Mouse (Mus musculus): ENCODE results near the gene Zfp872.
"Not testable (repeated sequence)": the region's sequence is repeated elsewhere in the genome, so short reads cannot be mapped to it uniquely, and the experiment has no call there.

Zfp872 gene

DNA sequence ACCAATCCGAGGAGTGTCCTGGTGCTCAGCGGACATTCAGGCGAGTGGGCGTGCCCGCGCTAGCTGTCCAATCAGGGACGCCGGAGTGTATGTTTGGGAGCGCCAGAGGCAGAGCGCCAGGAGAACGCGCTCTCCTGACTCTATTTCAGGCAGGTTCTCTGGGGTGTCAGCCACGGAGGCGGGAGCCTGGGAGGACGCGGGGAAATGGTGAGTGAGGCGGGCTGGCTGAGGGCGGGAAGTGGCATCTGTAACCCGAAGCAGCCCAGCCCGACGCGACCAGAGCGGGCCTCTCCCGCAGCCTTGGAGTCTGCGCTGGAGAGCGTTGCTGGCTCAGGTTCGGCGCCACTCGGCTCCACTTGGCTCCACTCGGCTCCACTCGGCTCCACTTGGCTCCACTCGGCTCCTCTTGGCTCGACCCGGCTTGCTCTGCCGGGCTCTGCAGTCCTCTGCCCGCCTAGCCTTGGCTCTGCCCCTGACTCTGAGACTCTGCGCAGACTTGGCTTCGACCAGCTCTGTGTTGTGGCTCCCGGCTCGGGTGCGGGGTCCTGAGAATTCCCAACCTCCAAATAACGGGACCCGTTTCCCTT, at the start of gene Zfp872:
Zfp872 (plus strand) TSS at position 66 of the 587 bp plus-strand sequence.
- no peak for DNase-seq (ENCODE audit: low read depth, low spot score)

DNA sequence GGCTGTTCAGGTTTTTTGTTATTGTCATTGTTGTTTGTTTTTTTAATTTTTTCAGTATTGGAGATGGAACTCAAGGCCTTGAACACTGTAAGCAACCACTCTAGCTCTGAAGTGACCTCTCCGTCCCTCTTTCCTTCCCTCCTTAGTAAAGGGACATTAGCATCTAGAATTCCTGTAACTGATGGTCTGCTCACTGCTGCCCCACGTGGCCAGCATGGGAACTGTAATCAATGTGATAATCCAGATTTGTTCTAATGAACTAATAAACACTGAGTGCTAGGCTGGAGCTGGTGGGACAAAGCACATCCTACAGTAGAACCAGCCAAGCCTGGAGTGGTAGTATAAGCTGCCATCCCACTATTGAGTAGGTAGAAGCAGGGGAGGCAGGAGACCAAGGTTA, 49.4 kb upstream of the Zfp872 start:
- peak; percentile 58 for DNase-seq (ENCODE audit: low read depth, low spot score)

DNA sequence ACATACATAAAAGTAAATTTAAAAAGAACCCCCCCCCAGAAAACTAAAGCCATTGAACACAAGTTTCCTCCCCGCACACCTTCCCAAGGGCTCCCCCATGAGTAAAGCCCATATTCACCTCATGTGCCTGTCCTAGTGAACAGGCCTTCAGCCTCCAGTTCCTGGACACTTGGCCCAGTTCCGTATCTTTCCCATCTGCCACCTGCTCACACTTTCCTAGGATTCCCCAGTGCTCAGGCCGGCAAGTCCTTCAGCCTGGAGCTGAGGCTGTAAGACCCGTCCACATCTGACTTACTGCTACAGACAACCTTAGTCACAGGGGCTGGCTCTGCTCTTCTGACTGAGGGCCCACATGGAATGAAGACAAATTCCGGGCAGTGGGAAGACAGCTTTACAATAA, 48.1 kb upstream of the Zfp872 start:
- DNase-seq (ENCODE audit: low read depth, low spot score), result no peak

DNA sequence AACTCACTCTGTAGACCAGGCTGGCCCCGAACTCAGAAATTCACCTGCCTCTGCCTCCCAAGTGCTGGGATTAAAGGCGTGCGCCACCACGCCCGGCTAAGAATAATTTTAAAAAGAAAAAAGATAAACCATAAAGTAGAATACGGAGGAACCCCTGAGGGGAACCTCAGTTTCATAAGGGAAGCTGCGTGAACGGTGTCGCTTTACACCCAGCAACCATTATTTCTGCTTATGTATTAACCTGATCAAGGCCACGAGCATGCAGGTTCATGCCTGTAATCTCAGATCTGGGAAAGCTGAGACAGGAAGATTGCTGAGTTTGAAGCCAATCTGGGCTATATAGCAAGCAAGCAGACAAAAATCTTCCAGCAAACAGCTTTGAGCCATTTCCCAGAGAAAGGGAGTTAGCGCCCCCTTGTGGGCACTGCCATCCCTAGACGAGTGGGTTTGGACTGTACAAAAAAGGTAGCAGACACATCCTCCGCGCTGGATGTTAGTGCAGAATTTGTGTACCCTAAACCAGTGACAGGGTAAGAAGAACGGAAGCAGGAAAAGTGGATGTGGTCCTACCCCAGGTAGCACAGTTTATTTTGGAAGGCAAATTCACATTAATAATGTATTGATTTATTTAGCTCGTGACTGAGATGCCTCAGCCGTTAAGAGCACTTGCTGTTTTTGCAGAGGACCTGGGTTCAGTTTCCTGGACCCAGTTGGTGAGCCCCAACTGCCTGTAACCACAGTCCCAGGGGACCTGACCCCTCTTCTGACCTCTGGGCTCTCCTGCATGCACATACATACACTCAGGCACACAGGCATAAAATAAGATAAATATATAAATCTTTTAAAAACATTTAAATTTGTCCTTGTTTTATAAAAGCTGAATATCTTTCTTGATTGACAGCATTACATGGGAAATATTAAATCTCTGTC, 44.5 kb upstream of the Zfp872 start:
- peak; percentile 91 for DNase-seq (ENCODE audit: low read depth, low spot score)

DNA sequence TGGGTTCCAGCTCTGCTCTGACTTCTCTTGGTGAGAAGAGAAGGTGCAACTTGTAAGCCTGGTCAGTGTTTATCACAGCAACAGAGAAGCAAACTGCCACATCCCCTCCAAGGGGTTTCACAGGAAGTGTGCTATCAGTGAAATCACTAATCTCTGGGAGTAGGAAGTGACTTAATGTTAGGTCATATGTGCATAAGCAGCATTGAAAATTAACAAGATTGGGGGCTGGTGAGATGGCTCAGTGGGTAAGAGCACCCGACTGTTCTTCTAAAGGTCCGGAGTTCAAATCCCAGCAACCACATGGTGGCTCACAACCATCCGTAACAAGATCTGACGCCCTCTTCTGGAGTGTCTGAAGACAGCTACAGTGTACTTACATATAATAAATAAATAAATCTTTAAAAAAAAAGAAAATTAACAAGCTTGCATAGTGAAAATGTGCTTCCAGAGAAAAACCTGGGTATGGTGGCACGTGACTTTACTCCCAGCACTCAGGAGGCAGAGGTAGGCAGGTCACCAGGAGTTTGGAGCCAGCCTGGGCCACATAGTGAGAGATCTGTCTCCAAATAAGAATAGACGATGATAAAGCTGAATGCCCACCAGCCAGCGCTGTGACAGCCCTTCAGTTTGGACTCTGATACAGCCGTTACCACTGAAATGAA, 43.5 kb upstream of the Zfp872 start:
- no peak for DNase-seq (ENCODE audit: low read depth, low spot score)

DNA sequence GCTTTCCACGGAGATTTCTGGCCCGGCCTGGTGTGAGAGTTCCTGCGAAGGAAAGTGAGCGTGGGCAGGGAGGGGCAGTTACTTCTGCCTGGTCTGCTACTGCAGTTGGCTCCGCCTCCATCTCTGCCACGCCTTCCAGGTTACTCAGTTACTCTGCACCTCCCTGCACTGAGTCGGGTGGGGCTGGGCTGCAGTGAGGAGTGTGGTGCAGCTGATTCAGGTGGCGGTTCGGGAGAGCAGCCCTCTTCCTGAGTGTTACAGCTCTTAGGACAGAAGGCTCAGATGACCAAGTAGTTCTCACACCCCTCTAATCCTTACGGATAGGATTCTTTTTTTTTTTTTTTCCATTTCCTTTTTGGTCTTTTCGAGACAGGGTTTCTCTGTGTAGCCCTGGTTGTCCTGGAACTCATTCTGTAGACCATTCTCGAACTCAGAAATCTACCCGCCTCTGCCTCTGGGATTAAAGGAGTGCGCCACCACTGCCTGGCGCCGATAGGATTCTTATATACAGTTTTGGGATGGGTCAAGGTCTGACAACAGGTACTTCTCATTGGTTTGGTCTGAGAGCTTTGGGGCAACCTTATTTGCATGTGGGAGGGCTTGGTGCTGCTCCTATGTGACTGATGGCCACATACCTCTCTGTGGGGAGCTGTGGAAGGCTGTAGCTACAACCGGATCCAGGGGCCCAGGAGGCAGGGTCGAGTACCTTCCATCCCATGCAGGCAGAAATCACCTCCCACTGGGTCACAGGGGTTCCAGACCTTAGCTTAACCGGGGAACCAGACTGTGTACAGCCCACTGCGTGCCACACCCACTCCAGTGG, 38.3 kb upstream of the Zfp872 start:
- DNase-seq (ENCODE audit: low read depth, low spot score), result no peak

DNA sequence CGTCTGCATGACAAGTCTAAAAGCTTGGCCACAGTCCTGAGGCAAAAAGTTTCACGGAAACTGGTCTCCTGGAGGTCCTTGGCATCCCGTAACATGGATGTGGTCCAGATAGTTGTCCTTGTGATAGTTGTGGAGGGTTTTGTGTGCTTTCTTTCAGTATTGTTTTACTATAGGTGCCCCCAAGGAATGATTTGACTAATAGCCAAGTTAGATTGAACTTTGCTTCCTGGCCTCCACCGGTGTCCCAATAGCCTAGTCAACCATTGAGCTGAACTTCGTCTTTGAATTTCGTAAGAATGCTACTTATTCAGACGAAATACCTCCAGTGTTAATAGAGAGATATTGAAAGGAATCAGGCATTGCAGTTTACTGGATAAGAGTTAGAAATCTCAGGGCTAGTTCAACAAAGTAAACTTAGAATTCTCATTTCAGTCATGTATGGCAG, 37.6 kb upstream of the Zfp872 start:
- not testable (repeated sequence) for DNase-seq (ENCODE audit: low read depth, low spot score)

DNA sequence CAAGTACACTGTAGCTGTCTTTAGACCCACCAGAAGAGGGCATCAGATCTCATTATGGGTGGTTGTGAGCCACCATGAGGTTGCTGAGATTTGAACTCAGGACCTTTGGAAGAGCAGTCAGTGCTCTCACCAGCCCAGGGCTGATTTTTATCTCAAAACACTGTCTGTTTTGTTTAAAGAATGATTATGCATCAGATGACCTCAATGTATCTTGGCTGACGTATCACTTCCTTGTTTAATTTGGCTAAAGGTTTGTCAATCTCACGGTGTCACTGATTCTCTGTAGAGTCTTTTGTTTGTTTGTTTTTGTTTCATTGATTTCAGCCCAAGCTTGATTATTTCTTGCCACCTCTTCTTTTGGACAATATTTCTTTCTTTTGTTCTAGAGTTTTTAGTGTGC, 36.9 kb upstream of the Zfp872 start:
- no peak for DNase-seq (ENCODE audit: low read depth, low spot score)

DNA sequence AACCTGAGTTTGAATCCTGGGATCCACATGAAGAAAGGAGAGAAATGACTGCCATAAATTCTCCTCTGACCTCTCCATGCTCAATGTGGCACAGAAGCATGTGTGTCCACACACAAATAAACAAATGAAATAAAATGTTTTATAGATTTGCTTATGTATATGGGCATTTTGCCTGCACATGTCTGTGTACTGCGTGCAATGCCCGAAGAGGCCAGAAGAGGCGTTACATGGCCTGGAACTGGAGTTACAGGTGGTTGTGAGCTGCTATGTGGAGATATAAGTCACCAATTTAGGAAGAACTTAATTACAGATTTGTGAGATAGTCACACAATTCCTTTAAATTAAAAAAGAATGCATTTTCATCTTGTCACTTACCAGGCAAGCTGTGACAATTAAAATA, 34.1 kb upstream of the Zfp872 start:
- no peak for DNase-seq (ENCODE audit: low read depth, low spot score)

DNA sequence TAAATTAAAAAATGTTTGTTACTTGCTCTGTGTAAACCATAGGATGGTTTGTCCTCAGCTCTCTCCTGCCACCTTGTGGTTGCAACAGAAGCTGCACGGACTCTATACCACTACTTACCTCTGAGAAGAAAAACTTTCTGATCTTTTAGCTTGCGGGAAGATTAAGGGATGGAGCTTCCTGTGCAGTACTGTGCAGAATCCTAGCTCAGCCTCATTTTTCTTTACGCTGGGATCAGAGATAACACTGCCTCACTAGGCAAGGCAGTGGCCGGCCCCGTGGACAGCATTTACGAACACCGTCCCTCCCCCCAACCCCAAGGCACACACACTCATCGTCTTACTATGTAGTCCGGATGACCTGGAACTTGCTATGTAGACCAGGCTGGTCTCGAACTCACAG, 32.3 kb upstream of the Zfp872 start:
- DNase-seq (ENCODE audit: low read depth, low spot score), result peak; percentile 88

DNA sequence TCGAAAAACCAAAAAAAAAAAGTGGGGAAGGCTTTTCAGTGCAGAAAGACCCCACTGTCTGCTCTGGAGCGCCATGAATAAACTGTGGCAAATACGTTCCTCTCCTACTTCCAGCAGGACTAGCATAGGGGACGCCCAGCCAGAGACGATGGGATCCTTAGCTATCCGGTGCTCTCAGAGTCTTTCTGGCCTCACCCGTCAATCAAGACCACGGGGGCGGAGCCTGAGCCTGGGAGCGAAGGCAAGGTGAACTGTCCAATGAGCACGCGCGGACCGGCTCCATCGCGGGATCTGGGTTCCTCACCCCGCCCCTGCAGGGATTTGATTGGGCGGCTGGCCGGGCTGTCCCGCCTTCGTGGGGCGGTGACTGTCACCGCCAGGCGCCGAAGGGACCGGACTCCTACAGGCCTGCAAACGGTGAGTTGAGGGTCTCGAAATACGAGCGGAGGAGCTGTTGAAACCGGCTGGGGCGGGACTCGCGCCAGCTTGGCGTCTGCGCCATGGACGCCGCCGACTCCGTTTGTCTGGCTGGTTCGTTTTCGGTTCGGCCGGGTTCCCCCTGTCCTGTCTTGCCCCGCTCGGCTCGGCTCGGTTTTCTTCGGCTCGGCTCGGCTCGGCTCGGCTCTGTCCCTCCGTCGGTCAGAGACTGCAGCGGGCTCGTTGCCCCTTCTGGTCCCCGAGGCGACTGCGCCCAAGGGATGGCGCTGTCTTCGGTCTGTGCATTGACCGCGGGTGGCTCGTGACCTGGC, 31.2 kb upstream of the Zfp872 start, which contains the start of gene Pigyl:
Pigyl (plus strand) TSS at position 350 of the 749 bp plus-strand sequence.
- DNase-seq (ENCODE audit: low read depth, low spot score), result peak; percentile 99

DNA sequence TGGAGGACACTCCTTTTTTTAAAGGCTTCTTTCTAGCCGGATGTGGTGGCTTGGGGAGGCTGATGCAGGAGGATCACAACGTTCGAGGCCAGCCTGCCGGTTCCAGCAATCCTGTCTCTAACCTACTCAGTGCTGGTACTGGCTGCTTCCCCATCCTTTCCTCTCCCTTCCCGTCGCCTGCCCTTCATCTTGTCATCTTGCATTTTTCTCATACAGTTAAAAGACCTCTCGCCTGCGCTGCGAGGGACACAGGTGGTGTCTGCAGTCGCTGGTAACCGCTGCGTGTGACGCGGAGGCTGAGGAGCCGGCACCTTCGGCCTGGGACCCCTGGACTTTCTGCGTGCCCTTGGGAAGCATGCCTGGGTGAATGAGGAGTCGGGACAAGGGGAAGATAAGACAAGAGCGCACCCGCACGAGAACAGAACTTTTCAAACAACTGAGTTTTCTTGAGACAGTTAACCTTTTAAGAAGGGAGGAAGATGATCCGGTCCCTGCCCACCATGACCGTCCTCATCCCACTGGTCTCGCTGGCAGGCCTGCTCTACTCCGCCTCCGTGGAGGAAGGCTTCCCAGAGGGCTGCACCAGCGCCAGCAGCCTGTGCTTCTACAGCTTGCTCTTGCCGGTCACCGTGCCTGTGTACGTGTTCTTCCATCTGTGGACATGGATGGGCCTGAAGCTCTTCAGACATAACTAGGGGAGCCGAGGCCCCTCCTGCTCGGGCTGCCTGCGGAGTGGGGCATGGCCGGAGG, 30.2 kb upstream of the Zfp872 start:
- no peak for DNase-seq (ENCODE audit: low read depth, low spot score)

DNA sequence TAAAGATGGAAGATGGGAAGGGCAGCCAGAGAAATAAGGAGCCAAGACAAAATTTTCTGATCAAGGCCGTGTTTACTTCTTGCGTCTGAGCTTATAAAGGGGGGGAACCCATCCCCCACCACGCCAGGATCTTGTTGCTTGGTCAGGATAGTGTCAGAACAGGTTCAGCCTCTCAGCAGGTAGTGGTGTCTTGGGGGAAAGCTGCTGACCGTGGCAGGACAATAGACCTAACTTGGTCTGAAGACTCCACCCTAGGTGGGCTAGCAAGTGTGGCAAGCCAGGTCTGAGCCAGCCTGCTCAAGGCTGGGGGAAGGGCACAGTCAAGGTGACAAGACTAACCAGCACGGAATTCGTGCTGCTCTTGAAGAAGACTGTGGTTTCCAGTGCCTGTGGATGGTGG, 26.6 kb upstream of the Zfp872 start:
- no peak for DNase-seq (ENCODE audit: low read depth, low spot score)

DNA sequence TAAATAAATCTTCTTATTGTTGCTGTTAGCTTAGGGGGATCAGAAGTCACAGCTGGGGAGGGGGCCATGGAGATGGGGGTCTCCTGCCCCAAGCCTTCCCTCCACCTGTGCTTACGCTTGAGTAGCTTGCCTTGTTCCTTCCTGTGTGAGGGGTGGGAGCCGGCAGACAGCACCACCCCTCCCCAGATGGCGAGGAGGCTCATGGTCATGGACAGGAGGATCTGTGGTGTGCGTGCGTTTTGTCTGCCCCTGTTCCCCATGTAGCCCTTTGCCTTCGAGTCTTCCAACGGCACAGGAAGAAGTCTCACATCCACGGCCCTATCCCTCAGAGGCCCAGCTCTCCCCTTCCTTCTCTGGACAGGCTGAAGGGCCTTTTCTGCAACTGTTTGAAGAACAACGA, 25.6 kb upstream of the Zfp872 start:
- no peak for DNase-seq (ENCODE audit: low read depth, low spot score)

DNA sequence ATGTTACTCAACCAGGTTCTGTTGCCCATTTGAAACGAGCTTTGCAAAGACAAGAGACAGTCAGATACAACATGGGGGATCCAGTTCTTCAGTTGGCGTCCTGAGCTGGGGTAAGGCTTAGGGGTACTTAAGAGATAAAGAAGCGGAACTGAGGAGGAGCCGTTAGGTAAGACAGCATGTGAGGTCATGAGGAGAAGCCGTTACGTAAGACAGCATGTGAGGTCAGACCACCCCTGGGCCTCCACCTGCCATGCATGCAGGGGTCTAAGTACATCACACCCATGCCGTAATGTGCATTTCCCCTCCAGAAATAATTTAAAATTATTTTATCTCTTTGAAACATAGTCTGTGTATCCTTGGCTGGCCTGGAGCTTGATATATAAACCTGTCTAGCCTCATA, 25.0 kb upstream of the Zfp872 start:
- DNase-seq (ENCODE audit: low read depth, low spot score), result no peak

DNA sequence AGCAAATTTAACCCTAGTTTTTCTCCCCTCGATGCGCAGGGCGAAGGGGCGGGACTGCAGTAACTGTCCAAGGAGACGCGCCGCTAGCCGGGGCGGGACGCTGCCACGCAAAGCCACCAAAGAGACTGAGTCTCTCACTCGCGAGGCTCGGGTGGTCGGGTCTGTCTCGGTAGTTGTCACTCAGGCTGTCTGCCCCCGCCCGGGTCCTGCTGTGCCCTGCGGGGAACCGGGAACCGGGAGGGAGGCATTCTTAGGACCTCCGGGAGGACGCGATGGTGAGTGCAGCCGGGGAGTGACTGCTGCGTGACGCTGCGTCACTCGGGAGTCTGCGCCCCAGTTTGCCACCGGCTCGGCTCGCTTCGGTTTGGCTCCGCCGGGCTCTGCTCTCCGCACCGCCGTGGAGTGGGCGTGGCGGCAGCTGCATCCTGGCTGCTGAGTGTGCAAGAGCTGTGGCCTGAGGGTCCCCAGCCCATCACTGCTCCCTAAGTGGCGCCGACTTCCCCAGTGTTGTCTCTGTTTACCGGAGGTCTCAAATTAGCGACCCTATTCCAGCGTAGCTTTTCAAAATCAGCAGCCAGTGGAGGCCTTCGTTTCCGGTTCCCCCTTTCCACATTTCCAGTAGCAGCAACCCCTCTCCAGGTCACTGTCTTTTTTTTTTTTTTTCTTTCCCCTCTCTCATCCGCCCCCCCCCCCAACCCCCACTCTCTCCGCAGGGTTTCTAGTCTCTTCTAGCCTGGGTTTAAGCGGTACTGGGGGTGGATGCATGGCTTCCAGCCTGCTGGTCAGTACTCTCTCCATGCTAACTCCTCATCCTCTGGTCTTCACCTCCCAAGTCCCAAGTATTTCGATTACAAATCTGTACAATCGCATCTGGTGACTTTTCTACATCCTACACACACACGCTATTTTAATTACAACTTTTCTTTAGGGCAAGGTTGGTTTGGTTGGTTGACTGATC, 22.9 kb upstream of the Zfp872 start:
- no peak for DNase-seq (ENCODE audit: low read depth, low spot score)

DNA sequence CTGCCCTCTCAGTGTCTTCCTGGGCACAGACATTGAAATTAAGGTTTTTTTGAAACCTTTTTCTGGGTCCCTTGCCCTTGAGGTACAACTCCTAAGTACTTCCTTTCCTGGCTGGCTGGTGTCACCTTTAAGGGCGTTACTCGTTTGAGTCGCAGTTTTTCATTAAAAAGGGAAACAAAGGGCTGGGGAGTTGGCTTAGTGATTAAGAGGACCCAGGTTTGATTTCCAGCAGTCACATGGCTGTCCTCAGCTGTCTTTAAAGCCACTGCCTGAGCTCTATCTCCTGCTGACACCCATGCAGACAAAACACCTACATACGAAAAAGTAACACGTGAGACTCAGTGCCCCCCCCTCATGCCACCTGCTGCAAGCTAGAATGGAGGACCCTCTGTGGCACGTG, 21.9 kb upstream of the Zfp872 start:
- peak; percentile 0 for DNase-seq (ENCODE audit: low read depth, low spot score)

DNA sequence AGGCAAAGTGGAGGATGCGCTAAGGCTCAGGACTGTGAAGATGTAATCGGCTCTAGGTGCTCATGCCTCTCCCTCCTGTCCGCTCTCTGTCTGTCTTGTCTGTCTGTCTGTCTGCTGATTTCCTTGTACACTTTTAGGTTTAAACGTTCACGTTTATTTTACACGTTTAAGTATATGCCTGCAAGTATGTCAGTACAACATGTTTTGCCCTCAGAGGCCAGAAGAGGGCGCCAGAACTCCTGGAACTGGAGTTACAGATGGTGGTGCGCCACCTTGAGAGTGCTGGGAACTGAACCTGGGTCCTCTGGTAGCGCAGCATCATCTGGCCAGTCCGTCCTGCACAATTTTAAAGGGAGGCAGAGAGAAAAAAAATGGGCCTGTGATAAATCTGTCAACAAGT, 21.2 kb upstream of the Zfp872 start:
- DNase-seq (ENCODE audit: low read depth, low spot score), result peak; percentile 2

DNA sequence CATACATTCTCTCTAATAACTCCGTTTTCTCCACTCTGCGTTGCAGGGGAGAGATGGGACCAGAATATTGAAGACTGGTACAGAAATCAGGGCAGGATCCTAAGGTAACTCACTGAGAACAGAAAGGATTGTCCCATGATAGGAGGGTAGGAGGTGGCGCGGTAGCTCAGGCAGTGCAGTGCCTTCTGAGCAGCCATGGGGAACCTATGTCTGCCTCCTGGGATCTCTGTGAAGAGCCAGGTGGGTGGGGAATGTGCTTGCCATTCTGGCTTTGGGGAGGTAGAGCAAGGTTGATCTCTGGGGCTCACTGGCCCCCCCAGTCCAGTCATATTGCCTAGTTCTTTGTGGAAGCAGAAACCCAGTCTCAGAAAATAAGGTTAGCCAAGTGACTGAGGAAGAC, 20.1 kb upstream of the Zfp872 start:
- no peak for DNase-seq (ENCODE audit: low read depth, low spot score)
